Mouse (Mus musculus) hematopoietic stem cell, adult 5-6 weeks (primary cell): ENCODE measurements around the gene Agbl4. TPM values are rescaled to one million over a fixed set of nuclear protein-coding genes. Genes with fewer than 3 reads are reported as not detected.
"Not testable (repeated sequence)": the region's sequence is repeated elsewhere in the genome, so short reads cannot be mapped to it uniquely, and the experiment has no call there.

Experiments
- ATAC-seq, 2 experiments: fragments of 125-278 bp in 1 of 2; replicated peaks in 1 of 2; 2 replicates each; pipeline ENCODE4 v1.8.0; 2016 to 2017; ENCODE audit warnings: inconsistent platforms in 2 of 2, mild to moderate bottlenecking in 2 of 2, moderate number of reproducible peaks in 2 of 2, low read depth in 1 of 2, moderate TSS enrichment in 1 of 2; ENCODE audit not compliant: low FRiP score in 2 of 2, poor library complexity in 2 of 2, severe bottlenecking in 2 of 2, insufficient read depth in 1 of 2, low TSS enrichment in 1 of 2
- total RNA-seq: library from RNA; stranded (forward); fragments of 172-1452, 232-1000 nt; gene quantifications from 2 replicates; pipeline ENCODE4 v1.2.3, GENCODE M21; 2017

Gene Agbl4
- total RNA-seq, 1 experiment from 2014 or later: not detected

- no peak for ATAC-seq
Measured at GRCm38 (mm10) chr4:111181478-111181877, 784.0 kb downstream of the Agbl4 start.

- no peak for ATAC-seq
Measured at GRCm38 (mm10) chr4:111200100-111200499, 802.6 kb downstream of the Agbl4 start.

GRCm38 (mm10) chr4:111215191-111215762 lies 817.8 kb downstream of the Agbl4 start:
- no peak for ATAC-seq

GRCm38 (mm10) chr4:111219030-111219429 lies 821.6 kb downstream of the Agbl4 start:
- not testable (repeated sequence) for ATAC-seq

- not testable (repeated sequence) for ATAC-seq
Measured at GRCm38 (mm10) chr4:111219543-111219942, 822.1 kb downstream of the Agbl4 start.

- ATAC-seq: no peak
Measured at GRCm38 (mm10) chr4:111233849-111234248, 836.4 kb downstream of the Agbl4 start.

- ATAC-seq: no peak
Measured at GRCm38 (mm10) chr4:111251917-111252316, 854.5 kb downstream of the Agbl4 start.

- ATAC-seq: no peak
Measured at GRCm38 (mm10) chr4:111255499-111255898, 858.0 kb downstream of the Agbl4 start.

- ATAC-seq: no peak
Measured at GRCm38 (mm10) chr4:111256931-111257330, 859.5 kb downstream of the Agbl4 start.

- ATAC-seq: no peak
Measured at GRCm38 (mm10) chr4:111280936-111281335, 883.5 kb downstream of the Agbl4 start.

GRCm38 (mm10) chr4:111281836-111282235 lies 884.4 kb downstream of the Agbl4 start:
- ATAC-seq: no peak

GRCm38 (mm10) chr4:111284625-111285024 lies 887.2 kb downstream of the Agbl4 start:
- ATAC-seq: no peak

- no peak for ATAC-seq
Measured at GRCm38 (mm10) chr4:111294528-111295241, 897.2 kb downstream of the Agbl4 start.

GRCm38 (mm10) chr4:111306518-111306917 lies 909.1 kb downstream of the Agbl4 start:
- ATAC-seq: no peak

- no peak for ATAC-seq
Measured at GRCm38 (mm10) chr4:111307166-111307565, 909.7 kb downstream of the Agbl4 start.

- ATAC-seq: no peak
Measured at GRCm38 (mm10) chr4:111307633-111308032, 910.2 kb downstream of the Agbl4 start.

GRCm38 (mm10) chr4:111308572-111309288 lies 911.3 kb downstream of the Agbl4 start:
- no peak for ATAC-seq

GRCm38 (mm10) chr4:111327094-111327493 lies 929.6 kb downstream of the Agbl4 start:
- ATAC-seq: no peak
